Mouse (Mus musculus) left cerebral cortex, postnatal 36 days (tissue): ENCODE data around the gene Apoc2. TPM values are rescaled to one million over a fixed set of nuclear protein-coding genes. Genes with fewer than 3 reads are reported as not detected.

Experiments used
- DNase-seq, 2 experiments: peaks; one replicate each; pipeline ENCODE4 v3.0.0; 2021 to 2022; ENCODE audit warnings: low spot score in 2 of 2, mixed read lengths in 1 of 2
- intact Hi-C: fragments of 180-260 bp; cut with DNase I; formaldehyde crosslinking; loops from one replicate; pipeline ENCODE4 v1.15.1; 2025
- total RNA-seq, 2 experiments: library from RNA; stranded (reverse); gene quantifications; 2 replicates each; pipeline ENCODE4 v1.2.3; 2021

The Apoc2 gene
- total RNA-seq, 2 experiments from 2014 or later, result not detected

DNA sequence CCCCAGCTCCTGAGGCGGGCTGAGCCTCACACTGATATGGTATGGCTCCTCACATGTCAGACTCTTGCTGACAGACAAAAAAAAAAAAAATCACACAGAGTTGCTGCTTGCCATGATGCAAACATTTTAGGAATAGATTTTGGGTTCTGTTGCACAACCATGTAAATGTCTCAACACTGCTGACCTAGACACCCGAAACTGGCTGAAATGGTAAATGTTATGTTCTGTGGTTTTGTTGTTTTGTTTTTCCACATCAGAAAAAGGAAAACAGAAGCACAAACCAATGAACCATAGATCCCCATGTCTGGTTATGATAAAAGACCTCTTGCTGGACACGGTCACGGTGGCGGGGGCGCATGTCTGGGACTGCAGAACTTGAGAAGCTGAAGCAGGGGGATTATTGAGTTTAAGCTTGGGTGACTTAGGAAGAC is 6.0 kb upstream of the Apoc2 start:
- intact Hi-C loops, result no loop called here
- DNase-seq, result no peak

GRCm38 (mm10) chr7:19682979-19683378 is 5.2 kb upstream of the Apoc2 start:
- DNase-seq, result no peak
- intact Hi-C loops, result no loop called here

- no peak for DNase-seq
- intact Hi-C loops, result no loop called here
Measured at GRCm38 (mm10) chr7:19681202-19681694, 3.5 kb upstream of the Apoc2 start, which contains the start of the genes Gm44805 and Apoc4. TSS of gene Gm44805 (minus strand) at chr7:19681423. TSS of gene Apoc4 (minus strand) at chr7:19681479.

DNA sequence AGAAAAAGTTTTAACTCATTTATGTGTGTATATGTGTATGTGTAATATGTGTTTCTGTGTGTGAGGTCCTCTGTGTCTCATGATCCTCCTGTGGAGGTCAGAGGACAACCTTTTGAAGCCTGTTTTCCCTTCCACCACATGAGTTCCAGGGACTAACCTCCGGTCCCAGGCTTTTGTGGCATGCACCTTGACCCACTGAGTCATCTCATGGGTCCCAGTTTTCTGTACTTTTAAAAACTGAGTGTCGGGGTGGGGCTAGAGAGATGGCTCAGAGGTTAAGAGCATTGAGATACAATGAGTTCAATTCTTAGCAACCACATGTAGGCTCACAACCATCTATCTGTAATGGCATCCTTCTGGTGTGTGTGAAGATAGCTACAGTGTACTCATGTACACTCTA is 3.0 kb upstream of the Apoc2 start:
- intact Hi-C loops, result no loop called here
- DNase-seq, result no peak

DNA sequence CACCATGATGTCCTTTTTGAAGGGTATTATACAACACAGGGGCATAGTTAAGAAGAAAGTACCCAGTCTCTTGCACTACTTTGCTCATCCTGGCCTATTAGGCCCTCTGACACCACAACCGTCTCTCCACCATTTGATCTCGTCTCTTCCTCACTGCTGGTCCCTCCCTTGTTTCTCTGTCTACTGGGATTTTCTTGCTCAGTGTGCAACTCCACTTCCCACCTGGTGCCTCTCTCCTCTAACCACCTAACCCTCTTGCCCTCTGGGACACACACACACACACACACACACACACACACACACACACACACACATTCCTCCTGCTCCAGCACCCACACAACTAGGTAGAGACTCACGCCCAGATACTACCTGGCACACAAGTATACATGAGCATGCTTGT is 1.2 kb upstream of the Apoc2 start:
- DNase-seq, result no peak
- intact Hi-C loops, result no loop called here

DNA sequence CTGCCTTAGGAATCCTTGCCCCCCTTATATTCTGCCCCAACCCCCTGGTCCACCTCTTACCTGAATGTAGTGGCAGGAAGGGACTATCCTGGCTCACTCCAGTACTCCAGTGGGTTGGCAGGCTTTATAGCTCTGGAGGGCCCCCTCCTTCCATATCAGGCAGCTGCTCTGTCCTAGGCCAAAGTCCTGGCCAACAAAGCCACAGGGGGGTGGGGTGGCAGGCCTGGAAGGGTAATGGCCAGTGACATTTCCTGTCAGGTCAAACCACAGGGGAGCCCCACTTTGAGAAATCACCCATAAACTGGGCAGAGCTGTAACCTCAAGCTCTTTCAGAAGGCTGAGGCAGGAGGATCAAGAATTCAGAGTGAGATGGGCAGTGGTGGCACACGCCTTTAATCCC is 1.1 kb downstream of the Apoc2 start:
- intact Hi-C loops, result no loop called here
- DNase-seq, result no peak

GRCm38 (mm10) chr7:19675824-19676223 is 1.9 kb downstream of the Apoc2 start:
- no peak for DNase-seq
- intact Hi-C loops, result no loop called here

- intact Hi-C loops, result no loop called here
- no peak for DNase-seq
Measured at GRCm38 (mm10) chr7:19673083-19673699, 4.5 kb downstream of the Apoc2 start.

DNA sequence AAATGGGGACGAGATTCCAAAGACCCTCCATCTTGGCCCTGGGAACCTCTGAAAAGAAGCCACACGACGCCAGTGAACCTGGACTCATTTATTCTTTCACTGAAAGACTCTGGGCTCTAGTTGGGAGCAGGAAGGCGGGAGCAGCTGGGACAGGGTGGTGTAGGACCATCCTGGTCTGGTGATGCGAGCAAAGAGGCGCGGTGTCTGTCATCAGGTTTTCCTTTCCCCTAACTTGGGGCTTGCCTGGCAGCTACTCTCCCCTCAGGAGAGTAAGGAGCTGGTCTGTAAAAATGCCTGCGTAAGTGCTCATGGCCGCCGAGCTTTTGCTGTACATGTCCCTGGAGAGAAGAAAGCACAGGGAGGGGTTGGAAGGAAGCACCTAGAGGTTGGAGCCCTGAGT is 6.2 kb downstream of the Apoc2 start:
- DNase-seq, result no peak
- intact Hi-C loops, result no loop called here

GRCm38 (mm10) chr7:19668947-19669721 is 8.6 kb downstream of the Apoc2 start:
- peak; percentile 88 to 91 for DNase-seq
- intact Hi-C loops, result loop anchor here (1.0 to 5.0 kb wide), 2 partner anchors 32 to 123 kb away; no protein-coding TSS in a partner anchor

DNA sequence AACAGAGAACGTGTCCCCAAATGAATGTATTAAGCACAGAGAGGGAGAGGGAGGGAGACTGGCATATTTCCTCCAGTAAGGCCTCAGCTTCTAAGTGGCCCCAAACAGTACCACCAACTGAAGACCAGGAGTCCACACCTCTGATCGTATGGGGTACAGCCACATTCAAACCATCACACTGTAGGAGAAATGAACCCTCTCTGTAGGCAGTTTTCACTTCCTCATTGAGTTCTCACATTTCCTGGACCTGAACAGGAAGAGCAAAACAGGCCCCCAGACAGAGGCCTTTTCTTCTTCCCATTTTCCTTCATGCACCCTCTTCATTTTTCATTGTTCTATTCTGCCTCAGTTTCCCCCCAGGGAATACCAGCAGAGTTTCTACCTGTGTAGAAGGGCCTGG is 10.3 kb downstream of the Apoc2 start:
- no peak for DNase-seq
- intact Hi-C loops, result loop anchor here (5.0 kb wide), 1 partner anchor 125 kb away; no protein-coding TSS in a partner anchor

- DNase-seq, result no peak
- intact Hi-C loops, result loop anchor here (5.0 kb wide), 1 partner anchor 126 kb away; no protein-coding TSS in a partner anchor
Measured at GRCm38 (mm10) chr7:19666750-19667149, 11.0 kb downstream of the Apoc2 start.

DNA sequence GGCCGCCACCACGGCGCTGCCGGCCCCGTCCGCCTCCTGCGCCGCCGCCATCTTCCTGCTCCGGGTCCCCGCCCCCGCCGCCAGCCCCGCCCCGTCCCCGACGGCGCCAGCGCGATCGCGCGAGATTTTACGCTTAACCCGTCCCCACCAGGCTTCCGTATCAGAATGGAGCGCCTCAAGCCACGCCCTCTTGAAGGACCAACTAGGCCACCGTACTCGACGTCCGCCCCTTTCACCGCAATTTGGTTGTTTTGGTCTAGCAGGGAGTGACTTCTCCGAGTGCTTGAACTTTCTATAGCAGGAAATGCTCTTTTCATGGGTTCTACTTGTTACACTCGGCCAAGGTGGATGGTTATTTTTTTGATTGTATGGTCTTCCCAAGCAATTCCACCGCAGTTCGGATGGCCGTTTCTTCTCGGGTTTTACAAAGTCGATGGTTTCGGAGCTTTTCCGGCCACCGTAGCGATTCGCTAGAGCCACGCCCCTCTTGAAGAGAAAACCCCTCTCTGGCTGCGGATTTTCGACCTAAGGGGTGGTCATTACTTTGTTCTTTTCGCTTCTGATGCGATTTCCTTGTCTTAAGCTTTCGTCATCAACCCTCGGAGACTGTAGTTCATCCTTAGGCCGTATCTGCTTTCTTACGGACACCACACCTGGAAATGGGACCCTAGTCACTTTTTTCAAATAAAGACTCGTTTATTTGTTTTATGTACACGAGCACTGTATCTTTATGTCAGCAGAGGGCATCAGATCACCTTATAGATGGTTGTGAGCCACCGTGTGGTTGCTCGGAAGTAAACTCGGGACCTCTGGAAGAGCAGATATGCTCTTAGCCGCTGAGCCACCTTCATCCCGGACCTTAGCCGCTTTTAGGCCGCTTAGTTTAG is 12.5 kb downstream of the Apoc2 start, which contains the start of gene Clptm1:
Gene Clptm1 (minus strand): TSS at position 79 of the 887 bp plus-strand sequence.
- peak; percentile 98 to 99 for DNase-seq

DNA sequence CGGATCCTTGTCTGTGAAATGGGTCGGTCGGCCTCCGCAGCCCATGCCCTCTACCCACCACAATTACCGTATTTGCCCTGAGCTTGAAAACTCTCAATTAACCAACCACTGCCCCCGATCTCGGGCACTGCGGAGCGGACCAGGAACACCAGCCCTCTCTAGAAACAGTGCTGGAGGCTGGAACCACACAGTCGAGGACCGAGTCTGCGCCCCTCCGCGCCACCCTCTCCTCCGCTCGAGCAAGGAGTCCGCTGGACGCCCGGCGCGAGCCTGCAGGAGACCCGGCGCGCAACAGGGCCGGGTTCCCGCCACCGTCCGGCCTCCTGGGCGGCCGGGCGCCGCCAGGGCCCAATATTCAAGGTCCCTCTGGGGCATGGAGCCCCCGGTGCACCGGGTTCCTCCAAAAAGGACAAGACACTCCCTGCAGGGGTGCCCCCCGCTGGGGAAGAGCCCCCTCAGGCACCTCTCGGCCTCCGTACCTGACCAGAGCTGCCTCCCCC is 13.2 kb downstream of the Apoc2 start:
- no peak for DNase-seq
- intact Hi-C loops, result loop anchor here (2.0 kb wide), 1 partner anchor 50 kb away; the partner anchor contains the start of gene Tomm40

More for the DNA sequence above, 12.5 kb downstream of the Apoc2 start, which contains the start of gene Clptm1:
- intact Hi-C loops, result loop anchor here (2.0 to 5.0 kb wide), 2 partner anchors 50 to 127 kb away; partner anchors contain the start of gene Tomm40

DNA sequence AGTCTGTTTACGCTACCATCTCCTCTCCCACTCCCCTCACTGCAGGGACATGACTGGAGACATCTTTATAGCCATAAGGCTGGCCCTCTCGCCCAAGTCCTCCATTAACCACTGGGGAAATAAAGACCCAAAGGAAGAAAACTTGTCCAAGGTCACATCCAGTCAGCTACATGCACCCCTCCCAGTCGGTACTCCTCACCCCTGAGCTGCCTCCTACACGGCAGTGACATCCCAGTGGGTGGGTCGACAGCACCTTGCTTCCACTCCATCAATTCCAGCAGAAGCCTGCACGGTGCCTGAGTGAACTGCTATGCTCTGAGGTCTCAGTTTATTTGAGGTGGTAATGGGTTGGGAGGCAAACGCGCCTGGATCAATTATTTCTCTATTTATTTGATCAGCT is 13.8 kb downstream of the Apoc2 start:
- no peak for DNase-seq
- intact Hi-C loops, result loop anchor here (2.0 kb wide), 1 partner anchor 51 kb away; the partner anchor contains the start of gene Tomm40

GRCm38 (mm10) chr7:19652614-19653013 is 25.1 kb downstream of the Apoc2 start:
- no peak for DNase-seq
- intact Hi-C loops, result no loop called here

GRCm38 (mm10) chr7:19651063-19651786 is 26.5 kb downstream of the Apoc2 start:
- intact Hi-C loops, result no loop called here
- no peak for DNase-seq

- intact Hi-C loops, result no loop called here
- peak; percentile 21 to 42 for DNase-seq
Measured at GRCm38 (mm10) chr7:19641223-19641622, 36.5 kb downstream of the Apoc2 start.
